Mouse (Mus musculus) midbrain, embryonic 11.5 days (tissue): Measurements from ENCODE around the gene Serpinb1c. TPM values are rescaled to one million over a fixed set of nuclear protein-coding genes. Genes with fewer than 3 reads are reported as not detected.

Source experiments
- ATAC-seq: fragments of 200-750 bp; cut with Nextera tagmentation; 2 replicates; pipeline ENCODE4 v1.8.0; 2017; ENCODE audit warnings: moderate TSS enrichment, moderate library complexity; ENCODE audit not compliant: low FRiP score
- DNase-seq: peaks from one replicate; pipeline ENCODE4 v3.0.0; 2015; ENCODE audit warnings: low spot score; ENCODE audit errors: missing footprints
- H3K27ac ChIP-seq: fragments of 300-500 bp; sonication (generic); 2 replicates; pipeline ENCODE4 v1.5.1; 2014; ENCODE audit warnings: low read depth, low read length
- H3K27me3 ChIP-seq: fragments of 300-500 bp; sonication (generic); 2 replicates; pipeline ENCODE4 v1.6.1; 2014; ENCODE audit warnings: mild to moderate bottlenecking, low read length, moderate library complexity, mixed read lengths; ENCODE audit not compliant: control insufficient read depth, insufficient read depth
- H3K36me3 ChIP-seq: fragments of 300-500 bp; sonication (generic); 2 replicates; pipeline ENCODE4 v1.6.1; 2014; ENCODE audit warnings: mild to moderate bottlenecking, low read length, moderate library complexity, mixed read lengths; ENCODE audit not compliant: control insufficient read depth, insufficient read depth
- H3K4me1 ChIP-seq: fragments of 300-500 bp; sonication (generic); 2 replicates; pipeline ENCODE4 v1.6.1; 2014; ENCODE audit warnings: low read length; ENCODE audit not compliant: control insufficient read depth, insufficient read depth
- H3K4me2 ChIP-seq: fragments of 300-500 bp; sonication (generic); 2 replicates; pipeline ENCODE4 v1.6.1; 2014; ENCODE audit warnings: mild to moderate bottlenecking, moderate library complexity
- H3K4me3 ChIP-seq: fragments of 300-500 bp; sonication (generic); 2 replicates; pipeline ENCODE4 v1.5.1; 2014; ENCODE audit warnings: low read depth, low read length
- H3K9ac ChIP-seq: fragments of 300-500 bp; sonication (generic); 2 replicates; pipeline ENCODE4 v1.6.1; 2014; ENCODE audit warnings: low read length
- H3K9me3 ChIP-seq: fragments of 300-500 bp; sonication (generic); 2 replicates; pipeline ENCODE4 v1.6.1; 2016; ENCODE audit warnings: low read length; ENCODE audit not compliant: control insufficient read depth
- WGBS: fragments of 180-500 bp; shearing (Covaris S2); extraction: QIAGEN DNeasy Blood & Tissue Kit; methylation state at CpG from one replicate; pipeline ENCODE4 v1.1.7; 2014; 5-methylcytosine and 5-hydroxymethylcytosine counted together
- polyA plus RNA-seq: library from polyadenylated mRNA; unstranded; fragments of >200 nt; fragmentation: Nextera tagmentation; extraction: Ambion mirVana; gene quantifications from 2 replicates; pipeline ENCODE4 v1.2.1, GENCODE M21; 2014

Serpinb1c gene
- polyA plus RNA-seq, 1 experiment from 2014 or later = not detected

- Histone ChIP-seq H3K27ac (no peak overlapping the region), H3K36me3 (no peaks in the 10 kb centered on the region), H3K9ac (no peak overlapping the region), H3K4me3 (no peak overlapping the region), H3K27me3 (no peaks in the 10 kb centered on the region), H3K4me2 (no peak overlapping the region), H3K9me3 (no peaks in the 10 kb centered on the region), H3K4me1 (no peaks in the 10 kb centered on the region)
- no peak for ATAC-seq
- DNase-seq = no peak
- 92% methylated on average over 5 of the region's 5 CpGs for WGBS
Observed at GRCm38 (mm10) chr13:32834513-32834912, 63.5 kb downstream of the Serpinb1c start.

GRCm38 (mm10) chr13:32833237-32833636, 64.8 kb downstream of the Serpinb1c start:
- no peaks in the 10 kb centered on the region for H3K9me3 ChIP-seq
- WGBS = 79% methylated on average over 6 of the region's 6 CpGs

DNA sequence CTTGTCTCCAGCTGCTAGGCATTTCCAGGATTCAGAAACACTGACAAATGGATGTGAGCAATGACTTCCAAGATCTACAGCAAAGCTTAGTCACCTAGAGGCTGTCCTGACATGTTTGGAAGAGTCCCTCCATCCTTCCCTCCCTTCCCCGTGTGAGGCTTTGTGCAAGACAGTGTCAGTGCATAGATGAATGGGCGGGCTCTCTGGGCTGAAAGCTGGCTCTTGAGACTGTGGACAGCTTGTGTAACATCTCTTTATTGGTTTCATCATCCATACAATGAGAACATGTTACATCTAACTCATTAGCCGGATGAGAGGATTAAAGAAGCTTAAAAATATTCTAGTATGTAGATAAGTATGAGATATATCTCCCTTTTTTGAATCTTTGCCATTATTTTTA, 65.2 kb downstream of the Serpinb1c start:
- Histone ChIP-seq H3K9me3 (no peaks in the 10 kb centered on the region), H3K4me1 (no peaks in the 10 kb centered on the region), H3K9ac (no peak overlapping the region), H3K27me3 (no peaks in the 10 kb centered on the region), H3K4me3 (no peak overlapping the region), H3K27ac (no peak overlapping the region), H3K36me3 (no peaks in the 10 kb centered on the region), H3K4me2 (no peak overlapping the region)
- no peak for DNase-seq
- 77% methylated on average over 3 of the region's 3 CpGs for WGBS
- no peak for ATAC-seq

More at GRCm38 (mm10) chr13:32833237-32833636, 64.8 kb downstream of the Serpinb1c start:
- Histone ChIP-seq H3K27me3 (no peaks in the 10 kb centered on the region), H3K4me2 (no peak overlapping the region), H3K4me1 (no peaks in the 10 kb centered on the region), H3K36me3 (no peaks in the 10 kb centered on the region), H3K9ac (no peak overlapping the region), H3K4me3 (no peak overlapping the region), H3K27ac (no peak overlapping the region)
- ATAC-seq (no peak), DNase-seq (no peak)

GRCm38 (mm10) chr13:32831505-32832273, 66.3 kb downstream of the Serpinb1c start:
- Histone ChIP-seq H3K4me3 (no peak overlapping the region), H3K9ac (no peak overlapping the region), H3K4me1 (no peaks in the 10 kb centered on the region), H3K36me3 (no peaks in the 10 kb centered on the region), H3K4me2 (no peak overlapping the region), H3K27me3 (no peaks in the 10 kb centered on the region), H3K27ac (no peak overlapping the region), H3K9me3 (no peaks in the 10 kb centered on the region)
- WGBS = 84% methylated on average over 3 of the region's 3 CpGs
- DNase-seq (no peak), ATAC-seq (no peak)

Other genes with a start within 250 kb of the Serpinb1c start
- 0.07 TPM in 1 of 2 replicates, not detected in the other for gene Mylk4, start 114.3 kb downstream of the Serpinb1c start, polyA plus RNA-seq
- gene Wrnip1, start 96.2 kb downstream of the Serpinb1c start, polyA plus RNA-seq = 14.3 and 17.2 TPM in 2 replicates
- not detected in 2 replicates for gene D930007J09Rik, start 95.4 kb downstream of the Serpinb1c start, polyA plus RNA-seq
- 2.0 and 2.9 TPM in 2 replicates for gene Serpinb1a, start 47.0 kb downstream of the Serpinb1c start, polyA plus RNA-seq
- gene Serpinb6b, start 67.0 kb upstream of the Serpinb1c start, polyA plus RNA-seq = 0.55 and 0.83 TPM in 2 replicates
- 0.63 and 1.2 TPM in 2 replicates for gene Serpinb9, start 105.0 kb upstream of the Serpinb1c start, polyA plus RNA-seq
- 0.12 TPM in 1 of 2 replicates, not detected in the other for gene Serpinb9b, start 129.2 kb upstream of the Serpinb1c start, polyA plus RNA-seq
- gene Serpinb1b, start 180.4 kb upstream of the Serpinb1c start, polyA plus RNA-seq = 0.10 and 0.25 TPM in 2 replicates